Comparison of ENCODE assay signal across 7 mouse cellular contexts in the genomic region with DNA sequence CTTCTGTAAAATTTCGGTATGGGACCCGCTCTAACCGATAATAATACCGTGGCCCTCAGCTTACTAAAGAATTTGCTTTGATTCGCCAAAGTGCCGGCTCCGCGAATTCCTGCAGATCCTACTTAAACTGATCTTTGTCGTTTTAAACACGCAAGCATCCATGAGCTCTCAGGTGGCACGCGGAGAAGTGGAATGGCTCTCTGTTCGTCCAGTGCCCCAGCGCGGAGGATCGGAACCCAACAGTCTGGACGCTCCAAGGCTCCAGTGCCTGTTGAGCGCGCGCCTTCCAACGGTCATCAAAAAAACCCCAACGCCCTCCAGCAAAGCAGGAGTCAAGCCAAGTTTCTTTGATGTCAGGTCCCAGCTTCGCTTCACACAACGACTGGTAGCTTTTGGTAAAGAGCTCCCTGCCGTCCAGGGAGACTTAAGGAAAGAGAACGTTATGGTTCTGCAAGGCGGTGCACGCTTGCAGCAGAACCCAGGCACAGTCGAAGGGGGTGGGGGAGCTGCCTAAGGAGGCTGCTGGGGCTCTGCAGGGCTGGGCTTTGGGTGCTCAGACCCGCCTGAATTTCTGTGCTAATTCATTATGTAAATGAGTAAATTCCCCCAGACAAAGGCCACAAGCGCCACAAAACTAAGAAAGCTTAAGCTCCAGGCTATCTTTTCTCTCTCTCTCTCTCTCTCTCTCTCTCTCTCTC. TPM values are rescaled to one million over a fixed set of nuclear protein-coding genes. Genes with fewer than 3 reads are reported as not detected.
DNase-seq lines count a peak whose midpoint lies in the region; ATAC-seq lines count a peak whose summit lies in the region.

No protein-coding gene starts in this region.

- WGBS in forebrain, embryonic 12.5 days: 1% methylated on average over 31 of the region's 31 CpGs
- 1% methylated on average over 31 of the region's 31 CpGs for WGBS in limb, embryonic 12.5 days
- WGBS in neural tube, embryonic 13.5 days: 1% methylated on average over 31 of the region's 31 CpGs

- peak overlapping the region; percentile 94 for H3K4me2 ChIP-seq in forebrain, embryonic 12.5 days
- peak overlapping the region; percentile 84 for H3K4me2 ChIP-seq in limb, embryonic 12.5 days
- peak overlapping the region; percentile 89 for H3K4me2 ChIP-seq in neural tube, embryonic 13.5 days

- no peaks in the 10 kb centered on the region for H3K9me3 ChIP-seq in forebrain, embryonic 12.5 days
- H3K9me3 ChIP-seq in limb, embryonic 12.5 days: no peaks in the 10 kb centered on the region
- no peaks in the 10 kb centered on the region for H3K9me3 ChIP-seq in neural tube, embryonic 13.5 days

- H3K36me3 ChIP-seq in forebrain, embryonic 12.5 days (replicated peaks): no peaks in the 10 kb centered on the region
- H3K36me3 ChIP-seq in limb, embryonic 12.5 days: no peaks in the 10 kb centered on the region
- H3K36me3 ChIP-seq in neural tube, embryonic 13.5 days: no peaks in the 10 kb centered on the region

- peaks cover 36% of the 10 kb centered on the region for H3K27me3 ChIP-seq in forebrain, embryonic 12.5 days
- peaks cover 38% of the 10 kb centered on the region for H3K27me3 ChIP-seq in limb, embryonic 12.5 days
- H3K27me3 ChIP-seq in neural tube, embryonic 13.5 days: peaks cover 37% of the 10 kb centered on the region

- H3K4me1 ChIP-seq in forebrain, embryonic 12.5 days: peaks cover 16% of the 10 kb centered on the region
- H3K4me1 ChIP-seq in limb, embryonic 12.5 days (replicated peaks): peaks cover 9% of the 10 kb centered on the region; the same call in 1 of the 2 replicates
- H3K4me1 ChIP-seq in neural tube, embryonic 13.5 days (replicated peaks): peaks cover 18% of the 10 kb centered on the region

- H3K9ac ChIP-seq in forebrain, embryonic 12.5 days: peak overlapping the region; percentile 42
- H3K9ac ChIP-seq in limb, embryonic 12.5 days (replicated peaks): 0 out of 2 replicates have a peak overlapping the region, but pooled peaks have one; percentile 4
- peak overlapping the region; percentile 62 for H3K9ac ChIP-seq in neural tube, embryonic 13.5 days

- H3K4me3 ChIP-seq in forebrain, embryonic 12.5 days (replicated peaks): peak overlapping the region; percentile 51
- peak overlapping the region; percentile 47 for H3K4me3 ChIP-seq in limb, embryonic 12.5 days (replicated peaks)
- H3K4me3 ChIP-seq in neural tube, embryonic 13.5 days: peak overlapping the region; percentile 48

- peak; percentile 12 for DNase-seq in ovary, postnatal 36 days (ENCODE audit: low spot score)
- no peak for DNase-seq in ovary, postnatal 14 days (ENCODE audit: low spot score)
- DNase-seq in spleen, postnatal 4 days (ENCODE audit: low spot score in 2 of 2): no peak
- no peak for DNase-seq in cerebellum, adult 11 months

- ATAC-seq in forebrain, embryonic 12.5 days (ENCODE audit: low FRiP score): peak; percentile 77; the same call in 1 of the 2 replicates
- no peak for ATAC-seq in limb, embryonic 12.5 days (ENCODE audit: insufficient number of reproducible peaks, insufficient read depth, low FRiP score, low TSS enrichment, low read depth)
- ATAC-seq in neural tube, embryonic 13.5 days (ENCODE audit: low read depth): peak; percentile 69; the same call in 1 of the 2 replicates

- H3K27ac ChIP-seq in forebrain, embryonic 12.5 days: no peak overlapping the region
- no peak overlapping the region for H3K27ac ChIP-seq in limb, embryonic 12.5 days
- H3K27ac ChIP-seq in neural tube, embryonic 13.5 days (replicated peaks): no peak overlapping the region

RNA-seq across cellular contexts. Expression of gene Lrat, which starts 0.6 kb away (rescaled TPM):
- not detected in 2 replicates for polyA plus RNA-seq in forebrain, embryonic 12.5 days (2016; fragmentation: Nextera tagmentation; extraction: Ambion mirVana)
- 0.13 and 0.14 TPM in 2 replicates for polyA plus RNA-seq in limb, embryonic 12.5 days (2016; fragmentation: Nextera tagmentation; extraction: Ambion mirVana)
- polyA plus RNA-seq in neural tube, embryonic 13.5 days (2015; fragmentation: Nextera tagmentation; extraction: Ambion mirVana): 0.13 and 0.14 TPM in 2 replicates

RNA-seq across cellular contexts. Expression of gene Rbm46, which starts 28.1 kb away (rescaled TPM):
- polyA plus RNA-seq in forebrain, embryonic 12.5 days (2016; fragmentation: Nextera tagmentation; extraction: Ambion mirVana): 1.9 and 2.1 TPM in 2 replicates
- polyA plus RNA-seq in limb, embryonic 12.5 days (2016; fragmentation: Nextera tagmentation; extraction: Ambion mirVana): 3.0 and 4.0 TPM in 2 replicates
- 1.9 TPM in 2 replicates for polyA plus RNA-seq in neural tube, embryonic 13.5 days (2015; fragmentation: Nextera tagmentation; extraction: Ambion mirVana)

Comparison
In these comparisons a context has a peak if more than half of its experiments do, and no peak if none do; other contexts are left out.
1. H3K9ac ChIP-seq: peak in every context shown above with its lines; median percentile 62 in neural tube, embryonic 13.5 days; 42 in forebrain, embryonic 12.5 days; 4 in limb, embryonic 12.5 days.